Mouse (Mus musculus) 416B (cell line): ENCODE data around the gene Eprs.

Experiments
- DNase-seq: peaks from one replicate; pipeline ENCODE4 v3.0.0; 2011; ENCODE audit warnings: low read depth

The Eprs gene

DNA sequence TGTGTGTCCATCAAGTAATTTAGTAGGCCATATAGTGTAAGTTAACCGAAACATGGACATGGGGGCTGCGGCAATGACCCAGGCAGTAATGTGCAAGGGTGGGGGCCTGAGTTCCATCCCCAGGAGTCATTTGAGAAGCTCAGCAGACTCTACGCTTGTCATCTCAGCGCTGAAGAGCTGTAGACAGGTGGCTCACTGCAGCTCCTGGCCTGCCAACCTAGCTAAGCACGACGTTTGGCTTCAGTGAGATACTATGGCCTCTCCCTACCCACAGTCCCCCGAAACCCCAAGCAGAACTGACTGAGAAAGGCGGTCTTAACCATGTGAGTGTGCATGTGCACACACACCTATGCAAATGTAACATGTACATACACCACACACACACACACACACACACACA lies 88.2 kb downstream of the Eprs start:
- DNase-seq = no peak

DNA sequence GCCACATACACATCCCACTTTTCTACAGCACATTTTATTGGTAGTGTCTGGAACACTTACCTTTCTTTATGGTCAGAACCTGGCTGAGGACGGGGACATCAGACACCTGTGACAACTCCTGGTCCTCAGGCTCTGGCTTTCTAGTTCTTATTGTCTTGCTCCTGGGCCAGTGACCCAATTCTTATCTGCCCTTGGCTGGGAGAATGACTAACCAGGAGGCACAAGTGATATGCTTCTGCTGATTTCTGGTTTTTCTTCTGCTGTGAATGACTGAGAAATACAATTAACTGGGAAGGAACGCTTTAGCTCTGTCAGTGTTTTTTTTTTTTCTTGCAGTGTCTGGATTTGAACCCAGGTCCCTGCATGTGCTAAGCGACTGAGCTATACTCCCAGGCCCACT lies 88.7 kb downstream of the Eprs start:
- no peak for DNase-seq

DNA sequence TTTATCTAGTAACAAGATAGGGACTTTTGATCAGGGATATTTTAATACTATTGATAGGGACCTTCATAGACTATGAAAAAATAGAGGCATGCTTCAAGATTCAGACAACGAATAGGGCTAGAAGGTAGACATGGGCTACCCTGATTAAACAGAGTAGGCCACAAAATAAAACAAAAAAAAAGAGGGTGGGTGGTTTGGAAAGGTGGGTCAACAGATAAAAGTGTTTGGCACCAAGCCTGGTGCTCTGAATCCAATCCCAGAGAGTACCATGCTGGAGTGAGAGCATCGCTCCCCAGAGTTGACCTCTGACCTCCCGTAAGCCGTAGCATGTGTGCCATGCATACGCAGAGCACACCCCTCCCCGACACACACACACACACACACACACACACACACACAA lies 89.6 kb downstream of the Eprs start:
- DNase-seq = no peak

DNA sequence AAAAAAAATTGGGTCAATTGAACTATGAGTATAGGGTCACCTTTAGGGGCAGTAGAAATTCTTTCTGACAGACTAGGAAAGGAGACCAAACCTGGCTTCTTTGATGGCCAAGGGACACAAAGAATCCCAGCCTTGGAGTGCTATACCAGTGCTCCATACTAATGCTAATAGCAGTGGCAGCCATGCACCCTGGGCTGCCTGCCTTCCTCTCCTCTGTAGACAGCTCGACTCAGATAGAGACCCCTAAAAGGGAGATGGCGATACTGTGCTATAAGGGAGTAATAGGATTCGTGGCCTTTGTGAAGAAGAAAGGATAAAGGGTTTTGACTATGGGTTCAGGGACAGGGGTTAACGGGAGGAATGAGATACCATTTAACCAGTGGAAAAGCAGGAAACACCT lies 91.3 kb downstream of the Eprs start:
- no peak for DNase-seq

DNA sequence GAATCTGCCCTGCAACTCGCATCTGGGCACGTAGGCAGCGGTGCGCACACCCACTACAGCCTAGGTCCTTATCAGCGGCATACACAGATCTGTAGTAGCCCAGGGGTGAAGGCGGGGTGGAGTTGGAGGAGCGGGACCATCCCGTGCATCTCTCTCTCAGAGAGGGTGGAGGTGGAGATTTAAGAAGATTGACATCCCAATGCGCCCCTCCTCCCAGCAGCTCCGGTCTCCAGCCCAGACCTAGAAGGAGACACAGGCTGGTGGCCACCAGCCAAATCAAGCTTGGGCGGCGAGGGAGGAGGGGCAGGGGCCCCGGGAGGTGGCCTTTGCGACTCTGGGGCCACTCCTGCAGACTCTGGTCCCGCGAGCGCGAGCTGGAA lies 91.7 kb downstream of the Eprs start, which contains the start of gene Slc30a10:
Slc30a10 (plus strand) TSS at position 274 of the 380 bp plus-strand sequence.
- no peak for DNase-seq

DNA sequence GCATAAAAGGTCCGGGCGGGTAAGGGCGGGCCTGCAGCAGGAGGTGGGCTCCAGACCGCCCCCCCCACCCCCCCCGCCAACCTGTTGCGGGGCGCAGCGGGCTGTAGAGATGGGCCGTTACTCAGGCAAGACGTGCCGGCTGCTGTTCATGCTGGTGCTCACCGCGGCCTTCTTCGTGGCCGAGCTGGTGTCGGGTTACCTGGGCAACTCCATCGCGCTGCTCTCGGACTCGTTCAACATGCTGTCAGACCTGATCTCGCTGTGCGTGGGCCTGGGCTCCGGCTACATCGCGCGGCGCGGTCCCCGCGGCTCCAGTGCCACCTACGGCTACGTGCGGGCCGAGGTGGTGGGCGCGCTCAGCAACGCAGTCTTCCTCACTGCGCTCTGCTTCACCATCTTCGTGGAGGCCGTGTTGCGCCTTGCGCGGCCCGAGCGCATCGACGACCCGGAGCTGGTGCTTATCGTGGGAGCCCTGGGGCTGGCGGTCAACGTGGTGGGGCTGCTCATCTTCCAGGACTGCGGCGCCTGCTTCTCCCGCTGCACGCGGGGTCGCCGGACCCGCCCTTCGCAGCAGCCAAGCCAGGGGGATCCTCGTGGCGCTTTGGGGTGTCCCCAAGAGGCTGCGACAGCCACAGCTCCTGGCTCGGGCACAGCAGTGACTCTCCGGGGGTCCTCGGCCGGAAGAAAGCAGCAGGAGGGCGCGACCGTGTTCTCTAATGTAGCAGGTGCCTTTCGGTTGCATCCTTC lies 92.3 kb downstream of the Eprs start:
- no peak for DNase-seq

DNA sequence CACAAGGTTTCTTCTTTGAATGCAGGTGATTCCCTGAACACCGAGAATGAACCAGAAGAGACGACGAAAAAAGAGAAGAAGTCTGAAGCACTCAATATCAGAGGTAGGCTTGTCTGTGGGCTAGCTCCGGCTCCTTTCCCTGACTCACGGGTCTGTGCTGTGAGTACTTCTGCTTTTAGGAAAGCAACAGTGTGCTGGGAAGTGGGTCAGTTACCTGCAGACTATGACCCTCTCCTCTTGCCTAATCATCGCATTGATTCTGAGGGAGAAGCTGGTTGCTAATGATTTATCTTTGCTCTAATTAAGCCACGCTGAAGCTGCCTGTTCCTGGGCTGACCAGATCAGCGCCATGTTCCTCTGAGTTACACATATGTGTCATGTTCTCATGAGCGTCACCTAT lies 93.5 kb downstream of the Eprs start:
- no peak for DNase-seq

DNA sequence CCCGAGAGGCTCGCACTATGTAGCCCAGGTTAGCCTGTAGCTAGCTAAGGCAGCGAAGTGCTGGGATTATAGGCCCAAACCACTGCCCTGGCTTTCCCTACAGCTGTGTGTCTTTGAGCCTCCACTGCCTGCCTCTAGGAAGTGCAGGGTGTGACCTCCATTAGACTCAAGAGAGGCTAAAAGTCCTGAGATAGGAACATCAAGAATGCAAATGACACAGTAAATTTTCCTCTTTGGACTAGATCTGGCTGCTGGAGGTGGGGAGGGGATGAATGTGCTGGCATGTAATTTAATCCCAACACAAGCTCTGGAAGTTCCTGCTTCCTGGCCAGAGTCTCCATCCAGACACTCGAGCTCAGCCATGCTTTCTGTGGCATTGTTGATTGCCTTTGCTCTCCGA lies 97.3 kb downstream of the Eprs start:
- no peak for DNase-seq

DNA sequence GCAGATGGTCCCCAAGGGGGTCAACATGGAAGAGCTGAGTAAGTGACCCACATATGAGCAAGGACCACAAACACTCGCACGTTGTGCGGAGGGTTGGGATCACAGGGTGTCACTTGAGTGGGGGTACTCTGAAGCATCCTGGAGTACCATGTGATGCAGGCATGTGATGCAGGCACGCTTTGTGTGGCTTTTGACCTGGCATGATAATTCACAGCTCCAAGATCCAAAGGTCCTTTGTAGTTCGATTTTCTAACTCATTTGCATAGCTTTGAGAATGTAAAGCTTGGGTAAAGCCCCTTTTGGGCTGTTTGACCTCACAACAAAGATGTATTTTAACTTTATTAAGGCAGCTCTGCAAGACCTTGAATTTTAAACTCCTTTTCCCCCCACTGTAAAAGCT lies 100.0 kb downstream of the Eprs start:
- DNase-seq = no peak

DNA sequence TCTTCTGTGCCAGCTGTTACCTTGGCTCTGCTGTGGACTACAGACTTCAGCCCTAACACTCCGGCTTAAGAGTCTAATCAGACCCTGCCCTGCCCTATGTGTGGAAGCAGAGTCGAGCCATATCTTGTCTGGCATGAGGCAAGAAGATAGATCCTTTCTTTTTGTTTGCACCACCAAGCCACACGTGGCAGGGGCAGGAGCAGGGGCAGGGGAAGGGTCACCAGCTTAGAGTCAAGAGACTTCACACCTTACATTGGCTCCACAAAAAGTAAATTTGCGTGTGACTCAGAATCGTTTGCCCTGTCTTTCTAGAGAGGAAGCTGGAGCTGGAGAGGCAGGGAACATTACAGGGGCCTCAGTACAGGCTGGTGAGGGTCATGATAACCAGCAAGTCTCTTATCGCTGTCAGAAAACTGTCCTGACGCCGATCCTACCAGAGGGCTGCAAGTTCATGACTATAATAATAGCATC lies 106.7 kb downstream of the Eprs start:
- DNase-seq = no peak

DNA sequence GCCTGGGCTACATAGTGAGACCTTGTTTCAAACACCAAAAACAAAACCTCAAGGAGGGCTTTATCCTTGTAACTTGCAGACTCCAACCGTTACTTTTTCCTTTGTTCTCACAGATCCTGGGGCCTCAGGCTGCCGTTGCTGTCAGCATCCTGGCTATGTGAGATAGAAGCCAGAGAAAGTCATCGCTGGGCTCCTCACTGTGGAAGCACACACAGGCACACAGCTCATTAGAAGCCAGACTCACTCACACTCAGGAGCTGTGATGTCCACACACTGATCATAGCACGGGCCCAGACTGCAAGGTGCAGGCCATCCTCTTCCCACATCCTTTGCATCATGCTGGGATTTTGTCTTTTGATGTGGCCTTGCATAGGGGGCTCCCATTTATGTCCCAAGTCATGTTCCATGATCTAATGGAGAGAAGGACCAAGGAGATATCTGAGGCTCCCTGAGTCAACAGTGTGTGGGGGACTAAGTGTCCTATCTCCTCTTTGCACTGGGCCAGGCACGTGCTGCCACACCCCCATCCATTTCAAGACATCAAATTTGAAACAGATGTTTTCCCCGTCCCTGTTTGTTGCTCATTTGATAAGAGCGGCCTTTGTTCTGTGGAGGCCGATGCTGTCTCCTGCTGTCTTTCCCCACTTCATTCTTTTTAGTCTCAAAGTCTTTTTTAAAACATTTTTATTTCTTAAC lies 109.3 kb downstream of the Eprs start:
- no peak for DNase-seq

DNA sequence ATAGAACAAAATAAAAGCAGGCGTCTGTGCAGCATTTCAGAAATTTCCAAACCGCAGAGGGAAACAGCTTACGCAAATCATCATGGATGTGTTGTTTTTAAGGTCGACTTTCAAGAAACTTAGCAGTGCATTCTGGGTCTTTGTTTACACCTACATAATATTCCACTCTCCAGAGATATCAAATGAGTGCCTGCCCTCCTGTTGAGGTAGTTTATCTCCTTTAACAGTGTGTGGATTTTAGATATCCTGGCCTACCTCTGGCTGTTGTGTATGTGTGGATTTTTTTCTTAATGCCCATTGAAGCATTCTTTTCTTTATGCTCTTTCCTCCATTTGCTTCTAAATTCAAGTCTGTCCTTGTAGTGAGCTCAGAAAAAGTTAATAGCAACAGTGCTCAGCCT lies 109.9 kb downstream of the Eprs start:
- DNase-seq = no peak

DNA sequence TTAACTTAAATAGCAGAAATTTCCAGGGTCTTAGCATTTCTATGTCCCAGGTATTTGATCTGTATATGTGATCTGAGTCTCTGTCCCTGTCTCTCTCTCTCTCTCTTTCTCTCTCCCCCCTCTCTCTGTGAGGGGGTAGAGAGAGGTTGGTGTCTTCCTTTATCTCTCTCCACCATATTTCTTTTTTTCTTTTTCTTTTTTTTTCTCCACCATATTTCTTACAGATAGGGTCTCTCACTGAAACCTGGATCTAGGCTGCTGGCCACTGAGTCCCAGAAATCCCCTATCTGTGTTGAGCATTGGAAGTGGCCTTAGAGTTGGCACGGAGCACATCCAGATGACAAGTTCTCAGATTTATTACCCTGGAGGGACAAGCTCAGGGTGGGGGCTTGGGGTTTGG lies 110.6 kb downstream of the Eprs start:
- no peak for DNase-seq
